Mouse (Mus musculus) thymus, postnatal 25 days (tissue): ENCODE measurements around the gene Gm49321.

ENCODE experiments used
- DNase-seq: peaks from one replicate; pipeline ENCODE4 v3.0.0; 2022

The Gm49321 gene

GRCm38 (mm10) chr12:73949318-73950058, 12.0 kb downstream of the Gm49321 start:
- DNase-seq, result no peak

- peak; percentile 69 for DNase-seq
These were observed 15.4 kb downstream of the Gm49321 start for GRCm38 (mm10) chr12:73952879-73953278.

- peak; percentile 46 for DNase-seq
These were observed 16.1 kb downstream of the Gm49321 start for GRCm38 (mm10) chr12:73953420-73954186.

- no peak for DNase-seq
These were observed 17.3 kb downstream of the Gm49321 start for GRCm38 (mm10) chr12:73954785-73955184.

- no peak for DNase-seq
These were observed 20.2 kb downstream of the Gm49321 start for GRCm38 (mm10) chr12:73957676-73958075.

GRCm38 (mm10) chr12:73958830-73959229, 21.4 kb downstream of the Gm49321 start:
- no peak for DNase-seq

GRCm38 (mm10) chr12:73964291-73965281, 27.1 kb downstream of the Gm49321 start, which contains the start of gene Snapc1:
Gene Snapc1, plus strand, starts transcription at chr12:73964481.
- DNase-seq, result peak; percentile 98

- DNase-seq, result no peak
These were observed 31.7 kb downstream of the Gm49321 start for GRCm38 (mm10) chr12:73969142-73969541.

GRCm38 (mm10) chr12:73974584-73974983, 37.1 kb downstream of the Gm49321 start:
- no peak for DNase-seq

- no peak for DNase-seq
These were observed 40.7 kb downstream of the Gm49321 start for GRCm38 (mm10) chr12:73978144-73978543.

GRCm38 (mm10) chr12:73979667-73980066, 42.2 kb downstream of the Gm49321 start:
- no peak for DNase-seq

GRCm38 (mm10) chr12:73982533-73982932, 45.1 kb downstream of the Gm49321 start:
- DNase-seq, result no peak

GRCm38 (mm10) chr12:73986299-73986698, 48.8 kb downstream of the Gm49321 start:
- no peak for DNase-seq

- DNase-seq, result no peak
These were observed 51.0 kb downstream of the Gm49321 start for GRCm38 (mm10) chr12:73988393-73989008.

GRCm38 (mm10) chr12:73989594-73989993, 52.1 kb downstream of the Gm49321 start:
- peak; percentile 80 for DNase-seq

GRCm38 (mm10) chr12:73996906-73997296, 59.4 kb downstream of the Gm49321 start:
- DNase-seq, result no peak

- peak; percentile 11 for DNase-seq
These were observed 60.1 kb downstream of the Gm49321 start, which contains the start of gene Syt16 for GRCm38 (mm10) chr12:73997297-73998127. Gene Syt16, plus strand, starts transcription at chr12:73997661.

- no peak for DNase-seq
These were observed 60.6 kb downstream of the Gm49321 start for GRCm38 (mm10) chr12:73998128-73998456.

- DNase-seq, result no peak
These were observed 65.0 kb downstream of the Gm49321 start for GRCm38 (mm10) chr12:74002449-74002848.

- peak; percentile 22 for DNase-seq
These were observed 72.0 kb downstream of the Gm49321 start for GRCm38 (mm10) chr12:74009448-74009911.

GRCm38 (mm10) chr12:74013739-74014138, 76.3 kb downstream of the Gm49321 start:
- DNase-seq, result peak; percentile 49
